Mouse (Mus musculus) liver, embryonic 14.5 days (tissue): ENCODE results near the gene Ckap4. TPM values are rescaled to one million over a fixed set of nuclear protein-coding genes. Genes with fewer than 3 reads are reported as not detected.

Experiments used
- ATAC-seq: fragments of 200-750 bp; cut with Nextera tagmentation; 2 replicates; pipeline ENCODE4 v1.8.0; 2017; ENCODE audit warnings: moderate number of reproducible peaks, mild to moderate bottlenecking, moderate library complexity; ENCODE audit not compliant: insufficient read depth
- DNase-seq, 3 experiments: peaks; one replicate each; pipeline ENCODE4 v3.0.0-alpha.2; 2012 to 2013; ENCODE audit warnings: low read depth in 3 of 3, low spot score in 3 of 3
- H3K27ac ChIP-seq: fragments of 300-500 bp; sonication (generic); 2 replicates; pipeline ENCODE4 v1.5.1; 2014; ENCODE audit warnings: moderate library complexity, mild to moderate bottlenecking, control low read depth, inconsistent platforms
- H3K27me3 ChIP-seq: fragments of 300-500 bp; sonication (generic); 2 replicates; pipeline ENCODE4 v1.6.1; 2014; ENCODE audit warnings: mild to moderate bottlenecking, low read length, moderate library complexity; ENCODE audit not compliant: control insufficient read depth, insufficient read depth
- H3K36me3 ChIP-seq: fragments of 300-500 bp; sonication (generic); replicated peaks from 2 replicates; pipeline ENCODE4 v1.6.1; 2014; ENCODE audit warnings: low read depth; ENCODE audit not compliant: control insufficient read depth, insufficient read depth
- H3K4me1 ChIP-seq, 2 experiments: fragments of 200-500 bp in 1 of 2; fragments of 300-500 bp in 1 of 2; sonication (generic) in 1 of 2; replicated peaks; 2 replicates each; pipeline ENCODE4 v1.6.1; 2012 to 2014; ENCODE audit warnings: antibody characterized with exemption in 1 of 2, inconsistent platforms in 1 of 2, low read length in 1 of 2; ENCODE audit not compliant: control insufficient read depth in 2 of 2, insufficient read depth in 2 of 2
- H3K4me2 ChIP-seq: fragments of 300-500 bp; sonication (generic); 2 replicates; pipeline ENCODE4 v1.6.1; 2014; ENCODE audit warnings: low read depth, mild to moderate bottlenecking, control low read depth, moderate library complexity
- H3K4me3 ChIP-seq, 2 experiments: fragments of 200-500 bp in 1 of 2; fragments of 300-500 bp in 1 of 2; sonication (generic) in 1 of 2; 2 replicates each; pipeline ENCODE4 v1.5.1; 2012 to 2014; ENCODE audit warnings: low read depth in 2 of 2, low read length in 2 of 2, mild to moderate bottlenecking in 2 of 2, control low read depth in 1 of 2, inconsistent platforms in 1 of 2, moderate library complexity in 1 of 2; ENCODE audit not compliant: insufficient read depth in 1 of 2
- H3K9ac ChIP-seq: fragments of 300-500 bp; sonication (generic); replicated peaks from 2 replicates; pipeline ENCODE4 v1.6.1; 2014; ENCODE audit warnings: mild to moderate bottlenecking, control low read depth, moderate library complexity
- H3K9me3 ChIP-seq: fragments of 300-500 bp; sonication (generic); 2 replicates; pipeline ENCODE4 v1.6.1; 2016; ENCODE audit warnings: low read length, mixed read lengths; ENCODE audit not compliant: control insufficient read depth
- CTCF ChIP-seq: IDR thresholded peaks from 2 replicates; pipeline ENCODE4 v1.5.1; 2016; ENCODE audit warnings: antibody characterized with exemption, low read depth, control low read depth
- EP300 ChIP-seq: IDR thresholded peaks from 2 replicates; pipeline ENCODE4 v1.6.1; 2016; ENCODE audit warnings: antibody characterized with exemption, low read depth
- WGBS: fragments of 180-500 bp; shearing (Covaris S2); extraction: QIAGEN DNeasy Blood & Tissue Kit; methylation state at CpG from one replicate; pipeline ENCODE4 v1.1.7; 2014; ENCODE audit not compliant: insufficient replicate concordance; 5-methylcytosine and 5-hydroxymethylcytosine counted together
- polyA plus RNA-seq, 2 experiments: library from polyadenylated mRNA; depleted of rRNA in 1 of 2; stranded (reverse) in 1 of 2; unstranded in 1 of 2; fragments of >200 nt; fragmentation: Nextera tagmentation in 1 of 2; extraction: Ambion mirVana in 1 of 2; gene quantifications; 2 replicates each; pipeline versions ENCODE4 v1.2.1 to v1.2.3; 2012 to 2014

Gene Ckap4
- polyA plus RNA-seq, 2 experiments, result 5.8 to 8.6 TPM

DNA sequence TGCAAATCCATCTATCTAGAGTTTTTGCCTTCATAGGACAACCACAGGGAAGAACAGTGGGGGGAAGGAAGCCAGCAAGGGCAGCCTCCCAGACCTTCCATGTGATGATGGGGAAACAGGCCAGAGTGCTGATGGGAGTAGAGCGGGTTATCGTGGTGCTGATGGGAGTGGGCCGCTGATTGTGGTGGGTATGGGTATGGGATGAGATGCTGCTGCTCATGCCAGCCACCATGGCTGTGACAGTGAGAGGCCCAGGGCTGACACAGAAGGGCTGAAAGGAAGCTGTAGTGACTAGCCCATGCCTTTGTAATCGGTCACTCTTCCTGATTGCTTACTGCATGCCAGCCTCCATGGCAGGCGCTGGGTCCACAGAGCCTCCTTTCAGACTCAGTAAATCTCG is 5.8 kb upstream of the Ckap4 start:
- Histone ChIP-seq H3K27me3 (peaks cover 10% of the 10 kb centered on the region), H3K9ac (no peak overlapping the region), H3K4me1 (peaks cover 10 to 16% of the 10 kb centered on the region in 2 experiments), H3K27ac (no peak overlapping the region), H3K4me3 (no peak overlapping the region), H3K9me3 (no peaks in the 10 kb centered on the region), H3K4me2 (no peak overlapping the region), H3K36me3 (no peaks in the 10 kb centered on the region)
- WGBS, result 76% methylated on average over 6 of the region's 6 CpGs
- ATAC-seq (no peak), DNase-seq (no peak)
- no peak for TF ChIP-seq CTCF
- no peak for TF ChIP-seq EP300

DNA sequence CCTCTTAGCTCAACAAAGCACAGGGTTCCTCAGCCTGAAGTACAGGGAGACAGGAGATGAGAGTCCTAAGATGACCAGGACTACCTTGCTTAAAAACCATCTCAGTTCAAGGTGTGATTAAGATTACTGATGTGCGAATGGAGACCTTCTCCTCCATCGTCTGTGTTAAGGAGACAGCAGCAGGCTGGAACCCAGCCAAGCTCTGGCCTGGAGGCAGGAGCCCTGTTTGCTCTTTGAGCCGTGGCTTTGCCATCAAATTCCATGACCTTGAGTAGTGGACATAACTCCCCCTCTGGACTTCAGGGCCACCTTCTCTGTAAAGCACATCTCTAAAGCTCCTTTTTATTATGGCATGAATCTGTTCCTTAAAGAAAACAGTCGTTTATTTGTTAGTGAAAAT is 2.0 kb upstream of the Ckap4 start:
- peaks cover 0 to 7% of the 10 kb centered on the region in 2 experiments; a peak in 2 of 4 replicates for H3K4me1 ChIP-seq
- ATAC-seq (no peak), DNase-seq (no peak)
- WGBS, result 44% methylated on average over 4 of the region's 4 CpGs
- peaks cover 39% of the 10 kb centered on the region for H3K27me3 ChIP-seq
- H3K36me3 ChIP-seq, result no peaks in the 10 kb centered on the region
- TF ChIP-seq EP300 (no peak), CTCF (no peak)
- H3K9me3 ChIP-seq, result no peaks in the 10 kb centered on the region
- H3K4me2 ChIP-seq, result no peak overlapping the region
- H3K27ac ChIP-seq, result no peak overlapping the region
- H3K9ac ChIP-seq, result no peak overlapping the region
- H3K4me3 ChIP-seq, result no peak overlapping the region

DNA sequence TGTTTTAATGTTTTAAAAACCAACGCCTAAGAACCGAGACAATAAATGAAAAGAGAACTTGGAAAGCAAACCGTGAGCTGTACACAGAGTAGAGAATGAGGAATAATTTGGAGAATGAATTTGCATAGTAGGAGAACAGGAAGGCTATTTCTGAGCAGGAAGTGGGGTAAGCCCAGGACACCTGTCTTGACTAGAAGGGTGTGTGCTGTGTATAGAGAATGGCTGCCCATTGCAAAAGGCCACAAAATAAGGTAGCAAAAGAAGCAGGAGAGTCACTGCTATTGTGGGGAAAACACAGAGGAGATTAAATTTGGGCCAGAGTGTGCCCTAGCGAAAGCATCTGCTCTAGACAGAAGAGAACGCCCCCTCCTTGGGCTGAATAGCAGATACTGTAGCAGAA is 1.6 kb upstream of the Ckap4 start:
- H3K4me1 ChIP-seq, result peaks cover 0 to 7% of the 10 kb centered on the region in 2 experiments; a peak in 2 of 4 replicates
- no peak overlapping the region for H3K27ac ChIP-seq
- H3K9me3 ChIP-seq, result no peaks in the 10 kb centered on the region
- no peak overlapping the region for H3K9ac ChIP-seq
- H3K36me3 ChIP-seq, result no peaks in the 10 kb centered on the region
- TF ChIP-seq EP300 (no peak), CTCF (no peak)
- no peak overlapping the region for H3K4me2 ChIP-seq
- DNase-seq, result no peak
- ATAC-seq, result no peak
- 56% methylated on average over 5 of the region's 5 CpGs for WGBS
- no peak overlapping the region for H3K4me3 ChIP-seq
- H3K27me3 ChIP-seq, result peaks cover 39% of the 10 kb centered on the region

DNA sequence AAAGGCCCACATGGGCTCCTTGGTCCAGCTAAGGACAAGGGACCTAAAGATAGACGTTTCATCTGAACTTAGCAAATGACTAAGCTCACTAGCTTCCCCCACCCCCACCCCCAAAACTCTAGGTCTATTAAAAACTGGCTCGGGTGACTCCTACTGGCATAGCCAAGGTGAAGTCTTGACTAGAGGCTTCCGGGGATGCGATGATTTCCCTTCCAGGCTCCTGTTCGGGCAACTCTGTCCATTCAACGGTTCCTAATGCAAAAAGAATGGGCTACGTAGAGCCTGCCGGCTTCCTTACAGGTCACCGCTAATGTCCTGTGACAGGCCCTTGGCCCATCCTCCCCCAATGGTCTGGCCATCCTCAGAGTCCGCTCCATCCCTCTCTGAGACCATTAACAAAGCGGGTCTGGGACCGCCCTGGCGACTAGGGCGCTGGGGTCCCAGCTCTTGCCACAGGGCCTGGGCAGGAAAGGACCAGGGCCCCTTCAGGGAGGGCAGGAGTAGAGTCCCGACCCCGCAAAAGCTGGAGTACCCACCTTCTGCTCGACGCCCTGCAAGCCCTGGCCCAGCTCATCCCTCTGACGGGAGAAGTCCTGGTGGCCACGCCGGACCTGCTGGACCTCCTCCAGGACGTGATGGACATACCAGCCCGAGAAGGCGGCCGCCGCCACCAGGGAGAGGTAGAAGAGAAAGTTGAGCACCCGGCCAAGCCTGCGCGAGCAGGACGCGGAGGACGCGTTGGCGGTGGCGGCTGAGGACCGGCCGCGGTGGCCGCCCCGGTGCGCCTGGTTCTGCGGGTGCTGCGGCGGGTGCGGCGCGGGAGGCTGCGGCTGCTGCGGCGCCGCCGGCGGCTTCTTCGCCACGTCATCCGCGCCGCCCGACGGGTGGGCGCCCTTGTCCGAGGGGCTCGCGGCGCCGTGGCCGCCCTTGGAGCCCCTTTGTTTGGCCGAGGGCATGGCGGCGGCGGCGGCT is 665 bp downstream of the Ckap4 start:
- Histone ChIP-seq H3K27me3 (peaks cover 39% of the 10 kb centered on the region), H3K9ac (peak overlapping the region; percentile 24), H3K27ac (no peak overlapping the region), H3K36me3 (no peaks in the 10 kb centered on the region), H3K4me1 (peaks cover 0 to 7% of the 10 kb centered on the region in 2 experiments; a peak in 2 of 4 replicates), H3K4me2 (peak overlapping the region; percentile 46), H3K4me3 (peak overlapping the region; percentile 57 to 59), H3K9me3 (no peaks in the 10 kb centered on the region)
- ATAC-seq (peak; percentile 19; the same call in 1 of the 2 replicates), DNase-seq (no peak)
- TF ChIP-seq CTCF (no peak), EP300 (no peak)
- 4% methylated on average over 65 of the region's 72 CpGs for WGBS

DNA sequence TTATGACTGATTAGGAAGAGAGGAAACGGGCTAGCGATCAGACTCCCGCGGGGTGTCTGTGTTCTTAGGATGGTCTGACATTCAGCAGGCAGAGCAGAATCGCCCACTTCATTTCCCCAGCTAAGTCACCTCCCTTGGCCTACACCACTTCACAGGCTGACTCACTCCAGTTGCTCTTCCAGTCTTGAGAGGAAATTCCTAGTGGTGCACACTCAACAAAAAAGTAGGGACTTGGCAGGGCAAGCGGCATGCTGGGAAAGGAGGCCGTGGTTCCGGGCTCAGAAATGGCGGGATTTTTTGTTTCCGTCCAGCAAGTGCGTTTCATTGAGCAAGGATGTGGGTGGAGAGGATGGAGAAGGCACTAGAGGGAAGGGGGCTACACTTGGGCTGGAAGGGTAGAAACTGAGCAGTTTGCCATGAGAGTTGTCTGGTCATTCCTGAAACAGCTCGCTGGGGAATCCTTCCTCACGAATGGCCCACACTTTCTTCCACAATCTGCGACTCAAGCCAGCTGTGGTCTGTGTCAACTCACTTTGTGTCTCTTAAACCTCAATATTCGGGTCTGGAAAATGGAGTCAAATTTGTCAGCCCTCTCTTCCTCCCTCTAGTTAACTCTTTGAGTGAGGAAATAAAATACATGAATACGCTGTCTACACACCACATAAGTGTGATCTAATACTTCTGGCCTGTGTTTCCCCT is 1.5 kb downstream of the Ckap4 start:
- DNase-seq (no peak), ATAC-seq (no peak)
- TF ChIP-seq EP300 (no peak), CTCF (no peak)
- peak overlapping the region; percentile 57 to 59 for H3K4me3 ChIP-seq
- 66% methylated on average over 16 of the region's 16 CpGs for WGBS
- no peak overlapping the region for H3K9ac ChIP-seq
- no peaks in the 10 kb centered on the region for H3K36me3 ChIP-seq
- no peaks in the 10 kb centered on the region for H3K9me3 ChIP-seq
- H3K4me2 ChIP-seq, result peak overlapping the region; percentile 46
- peaks cover 39% of the 10 kb centered on the region for H3K27me3 ChIP-seq
- no peak overlapping the region for H3K27ac ChIP-seq
- H3K4me1 ChIP-seq, result peaks cover 0 to 7% of the 10 kb centered on the region in 2 experiments; a peak in 2 of 4 replicates
